Mouse (Mus musculus): ENCODE measurements around the gene Defb15.
"Not testable (repeated sequence)": the region's sequence is repeated elsewhere in the genome, so short reads cannot be mapped to it uniquely, and the experiment has no call there.

Gene Defb15

GRCm38 (mm10) chr8:21932610-21933009 is at the start of gene Defb15:
Defb15 (minus strand) TSS chr8:21932710.
- no peak for DNase-seq (ENCODE audit: low spot score)

DNA sequence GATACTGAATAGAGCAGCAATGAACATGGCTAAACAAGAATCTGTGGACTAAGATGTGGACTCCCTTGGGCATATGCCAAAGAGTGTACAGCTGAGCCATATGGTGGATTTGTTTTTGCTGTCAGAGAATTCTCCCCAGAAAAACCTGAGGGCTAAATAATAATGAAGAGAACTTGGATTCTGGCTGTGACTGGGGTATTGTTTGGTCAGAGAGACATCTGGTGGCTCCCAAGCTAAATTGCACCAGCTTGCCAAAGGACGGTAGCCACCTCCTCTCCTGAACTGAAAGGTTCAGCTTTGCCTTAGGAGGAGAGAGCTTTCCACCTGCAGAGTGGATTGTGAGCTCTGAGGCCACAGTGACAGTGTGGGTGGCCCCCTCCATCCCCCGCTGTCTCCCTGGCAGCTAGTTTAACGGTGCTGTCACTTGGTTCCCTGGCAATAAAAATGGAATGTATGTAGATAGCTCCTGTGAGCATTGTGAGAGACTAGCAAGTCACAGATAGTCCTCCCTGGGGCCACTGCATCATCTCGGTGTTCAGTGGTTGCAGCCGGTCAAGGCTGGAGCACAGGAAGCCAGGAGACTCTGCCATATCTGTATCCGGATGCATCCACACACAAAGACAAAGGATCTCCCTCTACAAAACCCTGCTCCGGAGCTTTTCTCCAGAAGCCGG is 49.3 kb upstream of the Defb15 start:
- peak; percentile 14 for DNase-seq (ENCODE audit: low spot score)

- no peak for DNase-seq (ENCODE audit: low spot score)
Observed at GRCm38 (mm10) chr8:21978193-21978592, 45.7 kb upstream of the Defb15 start.

DNA sequence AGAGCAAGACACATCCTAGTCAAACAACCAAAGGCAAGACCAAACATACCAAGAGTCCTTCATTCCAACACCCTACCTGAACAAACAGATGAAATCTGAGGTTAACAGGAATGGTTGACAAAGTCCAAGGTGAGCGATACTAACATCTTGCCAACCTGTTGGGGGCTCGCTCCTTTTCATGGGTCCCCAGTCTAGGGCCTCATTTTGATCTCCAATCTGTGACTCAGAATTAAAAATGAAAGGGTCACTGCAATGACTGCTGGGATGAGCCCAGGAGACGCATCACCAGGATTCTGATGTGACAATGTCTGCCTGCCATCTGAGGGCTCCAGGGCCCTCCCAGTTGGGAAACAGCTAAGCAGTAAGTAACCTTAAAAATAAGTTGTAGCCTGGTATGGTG is 37.0 kb upstream of the Defb15 start, which contains the start of gene Ccdc70:
Gene Ccdc70, plus strand, starts transcription at position 301 of the 400 bp plus-strand sequence.
- DNase-seq (ENCODE audit: low spot score): no peak

DNA sequence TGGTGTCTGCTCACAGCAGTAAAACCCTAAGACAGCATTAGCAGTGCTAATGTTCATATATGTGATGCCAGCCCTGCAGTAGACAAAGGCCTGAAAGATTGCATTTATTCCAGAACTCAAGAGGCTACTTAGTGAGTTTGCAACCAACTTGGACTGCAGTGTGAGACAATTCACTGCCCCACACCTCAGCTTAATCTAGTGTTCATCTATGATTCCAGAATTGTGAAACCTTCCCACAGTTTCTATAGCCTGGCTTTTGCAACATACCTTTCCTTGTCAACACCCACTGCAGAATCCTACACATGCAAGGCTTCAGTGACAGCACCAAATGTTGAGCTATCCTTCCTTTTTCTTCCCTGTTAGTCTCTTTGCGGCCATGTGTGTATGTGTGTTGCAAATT is 34.1 kb upstream of the Defb15 start:
- DNase-seq (ENCODE audit: low spot score): no peak

DNA sequence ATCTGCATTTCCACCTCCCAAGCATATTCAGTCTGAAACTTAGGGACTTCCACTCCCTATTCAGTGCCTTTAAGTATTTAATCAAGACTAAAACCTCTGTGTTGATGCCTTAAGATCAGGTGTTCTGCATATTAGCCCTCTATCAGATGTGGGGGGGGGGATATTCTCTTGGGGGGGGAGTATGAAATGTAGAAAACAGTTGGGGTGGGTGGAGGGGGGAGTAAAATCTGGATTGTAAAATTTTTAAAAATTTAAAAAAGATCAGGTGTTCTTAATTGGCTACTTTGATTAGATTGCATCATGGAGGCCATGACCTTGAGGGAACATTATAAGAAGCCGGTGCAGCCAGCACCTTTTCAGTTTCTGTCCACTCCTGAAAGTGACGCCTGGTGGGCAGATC is 25.9 kb upstream of the Defb15 start, which contains the start of gene Fam90a1a:
Gene Fam90a1a, plus strand, starts transcription at position 301 of the 400 bp plus-strand sequence.
- DNase-seq (ENCODE audit: low spot score): no peak

- DNase-seq (ENCODE audit: low spot score): no peak
Observed at GRCm38 (mm10) chr8:21956336-21956735, 23.8 kb upstream of the Defb15 start.

DNA sequence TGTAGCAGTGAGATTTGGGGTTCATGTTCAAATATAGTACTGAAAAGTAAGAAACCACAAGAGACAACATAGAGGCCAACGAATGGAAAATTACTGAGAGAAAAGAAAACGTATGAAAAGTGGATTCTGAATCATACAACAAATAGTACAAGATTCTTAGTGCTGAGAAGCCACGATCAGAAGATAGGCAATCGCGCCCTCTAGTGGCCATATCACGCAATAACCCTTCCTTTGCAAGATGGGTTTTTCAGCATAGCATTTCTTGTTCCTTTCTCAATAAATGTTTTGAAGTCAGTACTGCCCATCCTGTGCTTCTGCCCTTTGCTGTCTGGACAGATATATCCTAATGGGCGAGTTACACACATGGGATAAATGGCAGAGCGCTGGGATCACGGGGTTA is 22.8 kb upstream of the Defb15 start:
- DNase-seq (ENCODE audit: low spot score): peak; percentile 47

GRCm38 (mm10) chr8:21947311-21948017 is 15.0 kb upstream of the Defb15 start:
- no peak for DNase-seq (ENCODE audit: low spot score)

- no peak for DNase-seq (ENCODE audit: low spot score)
Observed at GRCm38 (mm10) chr8:21946462-21946861, 14.0 kb upstream of the Defb15 start, which contains the start of gene Defb13. Defb13 (plus strand) TSS chr8:21946762.

DNA sequence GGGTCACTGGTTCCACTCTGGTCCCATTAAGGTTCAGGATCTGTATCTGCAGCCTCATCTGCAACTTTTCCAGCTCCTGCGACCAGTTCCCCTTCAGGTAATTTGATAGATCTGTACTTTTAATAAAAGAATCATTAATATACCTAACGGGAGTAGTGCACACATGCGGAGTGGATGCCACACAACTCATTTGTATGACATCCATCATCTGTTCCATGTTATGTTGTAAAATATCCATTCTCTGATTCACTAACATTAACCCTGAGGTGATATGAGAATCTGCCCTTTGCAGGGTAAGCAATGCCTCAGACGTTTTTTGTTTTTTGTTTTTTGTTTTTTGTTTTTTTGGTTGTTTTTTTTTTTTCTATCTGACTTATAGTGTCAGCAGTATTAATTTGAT is 5.5 kb upstream of the Defb15 start, which contains the start of gene Defb35:
Gene Defb35, plus strand, starts transcription at position 301 of the 400 bp plus-strand sequence.
- DNase-seq (ENCODE audit: low spot score): not testable (repeated sequence)

- not testable (repeated sequence) for DNase-seq (ENCODE audit: low spot score)
Observed at GRCm38 (mm10) chr8:21930754-21931153, 1.8 kb downstream of the Defb15 start.

DNA sequence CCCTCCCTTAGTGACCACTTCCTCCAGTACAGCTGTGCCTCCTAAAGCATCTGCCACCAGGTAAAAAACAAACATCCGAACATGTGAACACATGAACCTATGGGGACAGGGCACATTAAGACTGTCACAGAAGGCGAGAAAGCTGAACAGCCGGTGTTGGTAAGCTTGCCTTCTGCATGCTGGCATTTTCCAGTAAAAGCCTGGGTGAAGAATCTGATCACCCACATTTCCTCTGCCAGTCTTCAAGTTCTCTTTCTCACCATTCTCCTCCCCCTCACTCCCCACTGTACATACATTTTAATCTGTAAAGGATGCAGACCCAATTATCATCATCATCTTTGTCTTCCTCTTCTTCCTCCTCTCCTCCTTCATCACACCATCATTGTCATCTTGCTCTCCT is 16.9 kb downstream of the Defb15 start:
- no peak for DNase-seq (ENCODE audit: low spot score)

DNA sequence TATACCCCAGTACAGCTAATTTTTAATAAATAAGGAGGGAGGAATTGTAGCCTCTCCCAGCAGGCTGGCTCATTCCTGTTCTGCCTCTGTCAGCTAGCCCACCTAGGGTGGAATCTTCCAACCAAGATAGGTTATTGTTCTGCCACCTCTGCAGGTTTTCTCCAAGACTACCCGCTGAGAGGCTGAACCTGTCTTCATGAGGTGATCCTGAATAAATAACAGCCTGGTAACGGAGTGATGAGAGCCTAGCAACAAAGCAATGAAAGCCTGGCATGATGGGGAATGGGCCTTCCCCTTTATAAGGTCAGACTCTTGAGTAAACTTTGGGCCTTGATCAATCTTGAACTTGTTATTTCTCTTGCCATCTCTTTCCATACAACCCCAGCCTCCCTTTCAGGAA is 20.0 kb downstream of the Defb15 start:
- DNase-seq (ENCODE audit: low spot score): no peak

DNA sequence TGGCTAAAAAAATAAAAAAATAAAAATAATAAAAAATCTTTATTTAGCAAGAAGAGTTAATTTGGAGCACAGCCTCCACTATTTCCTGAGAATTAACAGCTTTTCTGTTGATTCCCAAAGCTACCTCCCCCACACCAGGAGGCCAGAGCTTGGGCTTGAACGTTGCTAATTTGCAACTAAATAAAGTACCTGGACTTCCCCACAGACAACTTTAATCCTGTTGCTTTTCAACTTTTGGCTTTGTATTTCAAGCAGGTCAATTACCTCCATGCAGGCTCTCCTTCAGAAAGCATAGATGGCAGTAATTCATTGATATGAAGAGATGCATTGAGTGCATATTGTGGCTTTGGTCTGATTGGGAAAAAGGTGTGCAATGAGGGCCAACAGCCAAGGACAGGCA is 20.6 kb downstream of the Defb15 start:
- DNase-seq (ENCODE audit: low spot score): no peak

GRCm38 (mm10) chr8:21906290-21906689 is 26.2 kb downstream of the Defb15 start, which contains the start of gene Defb11:
Defb11 (minus strand) TSS chr8:21906412.
- not testable (repeated sequence) for DNase-seq (ENCODE audit: low spot score)

GRCm38 (mm10) chr8:21885321-21885720 is 47.2 kb downstream of the Defb15 start, which contains the start of gene Defb9:
Defb9 (minus strand) TSS chr8:21885421.
- not testable (repeated sequence) for DNase-seq (ENCODE audit: low spot score)
